Mouse (Mus musculus) heart, postnatal 0 days (tissue): ENCODE results near the gene Ephb1. TPM values are rescaled to one million over a fixed set of nuclear protein-coding genes. Genes with fewer than 3 reads are reported as not detected.

Source experiments
- ATAC-seq: fragments of 200-750 bp; cut with Nextera tagmentation; 2 replicates; pipeline ENCODE4 v1.8.0; 2017; ENCODE audit warnings: low read depth, moderate number of reproducible peaks, moderate library complexity; ENCODE audit not compliant: insufficient read depth
- DNase-seq: peaks from one replicate; pipeline ENCODE4 v3.0.0-alpha.2; 2016; ENCODE audit warnings: low spot score
- H3K27ac ChIP-seq: fragments of 300-500 bp; sonication (generic); 2 replicates; pipeline ENCODE4 v1.5.1; 2014; ENCODE audit warnings: low read depth, mild to moderate bottlenecking
- H3K27me3 ChIP-seq: fragments of 300-500 bp; sonication (generic); 2 replicates; pipeline ENCODE4 v1.6.1; 2014; ENCODE audit warnings: low read length, mixed read lengths; ENCODE audit not compliant: control insufficient read depth, insufficient read depth
- H3K36me3 ChIP-seq: fragments of 300-500 bp; sonication (generic); replicated peaks from 2 replicates; pipeline ENCODE4 v1.6.1; 2014; ENCODE audit warnings: low read length, mixed read lengths; ENCODE audit not compliant: control insufficient read depth, insufficient read depth
- H3K4me1 ChIP-seq: fragments of 300-500 bp; sonication (generic); 2 replicates; pipeline ENCODE4 v1.6.1; 2014; ENCODE audit warnings: antibody characterized with exemption; ENCODE audit not compliant: control insufficient read depth, insufficient read depth
- H3K4me2 ChIP-seq: fragments of 300-500 bp; sonication (generic); 2 replicates; pipeline ENCODE4 v1.6.1; 2014; ENCODE audit warnings: low read depth, mild to moderate bottlenecking, low read length, moderate library complexity
- H3K4me3 ChIP-seq: fragments of 300-500 bp; sonication (generic); 2 replicates; pipeline ENCODE4 v1.5.1; 2014; ENCODE audit warnings: low read depth, low read length
- H3K9ac ChIP-seq: fragments of 300-500 bp; sonication (generic); replicated peaks from 2 replicates; pipeline ENCODE4 v1.6.1; 2014; ENCODE audit warnings: low read depth, low read length, mixed read lengths
- H3K9me3 ChIP-seq: fragments of 300-500 bp; sonication (generic); replicated peaks from 2 replicates; pipeline ENCODE4 v1.6.1; 2016; ENCODE audit warnings: low read length; ENCODE audit not compliant: control insufficient read depth
- CTCF ChIP-seq: IDR thresholded peaks from 2 replicates; pipeline ENCODE4 v1.5.1; 2016; ENCODE audit warnings: antibody characterized with exemption, control low read depth, low read depth
- EP300 ChIP-seq: IDR thresholded peaks from 2 replicates; pipeline ENCODE4 v1.6.1; 2016; ENCODE audit warnings: antibody characterized with exemption, low read depth
- WGBS: fragments of 180-500 bp; shearing (Covaris S2); extraction: QIAGEN DNeasy Blood & Tissue Kit; methylation state at CpG from one replicate; pipeline ENCODE4 v1.1.7; 2014; 5-methylcytosine and 5-hydroxymethylcytosine counted together
- polyA plus RNA-seq: library from polyadenylated mRNA; unstranded; fragments of >200 nt; fragmentation: Nextera tagmentation; extraction: Ambion mirVana; gene quantifications from 2 replicates; pipeline ENCODE4 v1.2.1, GENCODE M21; 2015
- total RNA-seq: library from RNA; depleted of rRNA; stranded (reverse); fragments of >200 nt; gene quantifications from 2 replicates; pipeline ENCODE4 v1.2.3, GENCODE M21; 2014; ENCODE audit warnings: low replicate concordance

The Ephb1 gene
- total and polyA plus RNA-seq, 2 experiments from 2014 or later, result 0.96 to 2.1 TPM

DNA sequence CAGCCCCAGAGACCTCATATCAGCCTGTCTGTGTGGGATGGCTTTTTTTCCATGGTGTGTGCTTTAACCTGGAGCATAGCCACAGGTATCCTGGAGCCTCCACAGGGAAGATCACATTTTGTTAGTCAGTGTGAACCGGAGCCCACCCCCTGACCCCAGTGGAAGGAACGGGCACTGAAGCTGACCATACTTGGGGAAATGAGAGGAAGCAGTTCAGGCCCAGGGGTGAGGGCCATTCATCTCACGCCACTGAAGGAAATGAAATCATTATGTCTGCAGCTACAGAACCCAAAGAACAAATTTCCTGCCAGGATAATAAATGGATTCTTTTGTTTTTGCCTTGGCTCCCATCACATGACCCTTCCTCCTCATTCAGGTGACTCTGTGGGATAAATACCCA lies 44.1 kb downstream of the Ephb1 start:
- TF ChIP-seq EP300 (no peak), CTCF (no peak)
- H3K4me1 ChIP-seq, result peaks cover 9% of the 10 kb centered on the region; the same call in 1 of the 2 replicates
- WGBS, result 65% methylated on average over 3 of the region's 3 CpGs
- H3K27ac ChIP-seq, result no peak overlapping the region
- no peak overlapping the region for H3K4me3 ChIP-seq
- no peaks in the 10 kb centered on the region for H3K36me3 ChIP-seq
- no peaks in the 10 kb centered on the region for H3K27me3 ChIP-seq
- DNase-seq (no peak), ATAC-seq (no peak; the same call in 1 of the 2 replicates)
- H3K4me2 ChIP-seq, result no peak overlapping the region
- peaks cover 8% of the 10 kb centered on the region; the same call in 1 of the 2 replicates for H3K9me3 ChIP-seq
- no peak overlapping the region for H3K9ac ChIP-seq

DNA sequence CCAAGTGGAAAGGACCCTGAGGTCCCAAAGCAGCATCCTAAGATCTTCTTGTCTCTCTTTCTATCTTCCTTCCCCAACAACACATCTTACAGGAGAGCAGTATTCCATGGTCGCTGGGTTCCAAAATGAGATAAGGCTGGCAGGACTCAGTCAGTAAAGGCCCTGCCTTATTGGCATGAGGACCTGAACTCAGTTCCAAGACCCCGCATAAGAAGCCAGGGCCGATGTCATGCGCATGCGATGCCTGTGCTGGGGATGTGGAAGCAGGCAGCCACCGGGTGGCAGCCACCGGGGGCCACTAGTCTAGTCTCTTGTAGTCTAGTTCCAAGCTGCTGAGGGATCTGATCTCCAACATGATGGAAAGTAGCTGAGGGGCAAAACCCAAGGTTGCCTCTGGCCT lies 45.2 kb downstream of the Ephb1 start:
- TF ChIP-seq CTCF, result no peak
- TF ChIP-seq EP300, result no peak
- Histone ChIP-seq H3K27ac (no peak overlapping the region), H3K27me3 (peaks cover 6% of the 10 kb centered on the region; the same call in 1 of the 2 replicates), H3K4me1 (peaks cover 9% of the 10 kb centered on the region; the same call in 1 of the 2 replicates), H3K9ac (no peak overlapping the region), H3K36me3 (no peaks in the 10 kb centered on the region), H3K4me2 (no peak overlapping the region), H3K4me3 (no peak overlapping the region), H3K9me3 (peaks cover 8% of the 10 kb centered on the region; the same call in 1 of the 2 replicates)
- DNase-seq (no peak), ATAC-seq (no peak)
- 73% methylated on average over 7 of the region's 7 CpGs for WGBS

DNA sequence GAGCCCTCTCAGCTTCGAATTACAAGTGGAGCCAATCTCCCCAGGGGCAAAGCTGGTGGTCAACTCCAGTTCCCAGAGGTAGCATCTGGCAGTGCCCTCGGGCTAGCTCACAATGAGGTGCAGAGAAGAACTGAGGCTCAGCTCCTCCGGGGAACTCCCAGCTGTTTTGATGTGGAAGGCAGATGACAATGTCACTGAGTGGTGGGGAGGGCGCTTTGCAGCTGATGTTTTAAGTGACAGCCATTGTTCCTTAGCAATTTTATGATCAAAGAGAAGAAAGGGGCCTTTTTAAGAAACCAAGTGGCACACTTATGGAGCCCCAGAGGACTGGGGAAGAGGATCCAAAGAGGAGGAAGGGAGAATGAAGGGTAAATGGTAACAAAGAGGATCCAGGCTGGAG lies 46.8 kb downstream of the Ephb1 start:
- ATAC-seq (no peak), DNase-seq (no peak)
- Histone ChIP-seq H3K27ac (no peak overlapping the region; the same call in 1 of the 2 replicates), H3K27me3 (peaks cover 11% of the 10 kb centered on the region; the same call in 1 of the 2 replicates), H3K9ac (no peak overlapping the region), H3K4me2 (no peak overlapping the region), H3K36me3 (no peaks in the 10 kb centered on the region), H3K9me3 (peaks cover 8% of the 10 kb centered on the region; the same call in 1 of the 2 replicates), H3K4me1 (peaks cover 9% of the 10 kb centered on the region; the same call in 1 of the 2 replicates), H3K4me3 (no peak overlapping the region)
- TF ChIP-seq EP300, result no peak
- no peak for TF ChIP-seq CTCF
- WGBS, result 51% methylated on average over 4 of the region's 4 CpGs

DNA sequence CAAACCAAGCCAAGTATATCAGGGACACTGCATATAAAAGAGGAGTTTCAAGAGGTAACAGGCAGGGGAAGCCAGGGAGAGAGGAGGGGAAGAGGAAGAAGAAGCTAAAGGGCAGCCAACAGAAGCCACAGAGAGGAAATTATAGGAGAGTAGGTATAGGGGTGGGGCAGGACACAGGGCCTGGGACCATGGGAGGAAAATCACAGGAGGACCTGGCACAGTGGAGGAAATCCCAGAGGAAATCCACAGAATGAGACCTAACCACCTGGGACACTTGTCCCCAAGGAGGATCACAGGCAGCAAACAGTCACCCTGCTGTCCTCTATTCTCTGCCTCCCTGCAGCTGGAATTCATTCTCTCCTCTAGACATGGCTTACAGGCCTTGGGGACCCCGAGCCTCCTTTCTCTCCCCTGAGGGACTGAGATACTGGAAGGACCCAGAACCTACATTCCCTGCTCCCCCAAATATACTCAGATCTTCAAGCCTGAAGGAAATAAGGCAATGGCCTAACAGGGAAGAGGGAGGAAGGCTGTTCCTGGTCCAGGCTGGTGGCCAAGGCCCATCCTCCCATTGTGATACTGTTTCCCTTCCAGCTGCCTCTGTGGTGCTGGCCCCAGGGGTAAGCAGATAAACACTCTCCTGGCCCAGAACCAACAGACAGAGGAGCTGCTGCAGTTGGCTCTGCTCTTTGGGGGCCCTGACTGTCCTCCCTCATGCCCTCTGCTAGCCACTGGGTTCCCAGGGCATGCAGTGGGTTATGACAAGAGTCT lies 47.7 kb downstream of the Ephb1 start:
- H3K36me3 ChIP-seq, result no peaks in the 10 kb centered on the region
- no peak for TF ChIP-seq CTCF
- TF ChIP-seq EP300, result 0 out of 2 replicates have a peak, but pooled peaks have one; percentile 48
- peak overlapping the region; percentile 62 for H3K27ac ChIP-seq
- peaks cover 7% of the 10 kb centered on the region; the same call in 1 of the 2 replicates for H3K9me3 ChIP-seq
- ATAC-seq (peak; percentile 88), DNase-seq (peak; percentile 57)
- peaks cover 9% of the 10 kb centered on the region; the same call in 1 of the 2 replicates for H3K4me1 ChIP-seq
- H3K4me2 ChIP-seq, result no peak overlapping the region
- H3K9ac ChIP-seq, result no peak overlapping the region
- no peak overlapping the region for H3K4me3 ChIP-seq
- 62% methylated on average over 1 of the region's 1 CpGs for WGBS
- peaks cover 11% of the 10 kb centered on the region; the same call in 1 of the 2 replicates for H3K27me3 ChIP-seq

DNA sequence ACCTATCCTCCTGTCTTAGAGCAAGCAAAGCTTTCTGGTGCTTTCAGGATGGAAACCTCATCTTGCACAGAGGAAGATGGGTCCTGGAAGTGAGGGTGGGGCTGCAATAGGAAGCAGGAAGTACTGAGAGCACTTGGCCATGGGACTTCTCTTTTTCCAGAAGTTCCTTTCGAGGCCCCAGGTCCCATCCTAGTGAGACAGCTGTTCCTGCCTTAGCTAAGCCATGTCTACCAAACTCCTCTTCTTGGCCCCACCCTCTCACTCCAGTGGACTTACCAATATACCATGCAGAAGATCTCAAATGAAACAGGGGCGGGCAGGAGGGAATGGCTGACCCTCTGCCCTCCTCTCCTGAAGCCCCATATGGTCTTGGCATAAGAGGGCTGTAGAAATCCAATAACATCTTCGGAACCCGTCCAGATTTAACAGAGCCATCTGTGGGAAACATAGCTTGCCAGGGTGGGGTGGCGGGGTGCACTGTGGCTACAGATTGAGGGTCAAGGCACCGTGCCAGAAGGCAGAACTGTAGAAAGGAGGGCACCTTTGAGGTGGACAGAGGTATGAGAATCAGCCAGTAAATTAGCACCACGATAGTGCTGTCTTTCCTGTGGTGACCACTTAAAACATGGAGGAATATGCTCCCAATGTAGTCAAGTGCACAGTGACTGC lies 48.9 kb downstream of the Ephb1 start:
- Histone ChIP-seq H3K36me3 (no peaks in the 10 kb centered on the region), H3K4me3 (no peak overlapping the region), H3K9me3 (no peaks in the 10 kb centered on the region), H3K27me3 (peaks cover 14% of the 10 kb centered on the region; the same call in 1 of the 2 replicates), H3K4me2 (no peak overlapping the region), H3K4me1 (peaks cover 9% of the 10 kb centered on the region; the same call in 1 of the 2 replicates), H3K9ac (no peak overlapping the region), H3K27ac (no peak overlapping the region)
- no peak for DNase-seq
- WGBS, result 85% methylated on average over 7 of the region's 7 CpGs
- no peak for ATAC-seq
- TF ChIP-seq EP300 (no peak), CTCF (no peak)
